Mouse (Mus musculus): Measurements from ENCODE around the gene Rnf166.

Gene Rnf166

DNA sequence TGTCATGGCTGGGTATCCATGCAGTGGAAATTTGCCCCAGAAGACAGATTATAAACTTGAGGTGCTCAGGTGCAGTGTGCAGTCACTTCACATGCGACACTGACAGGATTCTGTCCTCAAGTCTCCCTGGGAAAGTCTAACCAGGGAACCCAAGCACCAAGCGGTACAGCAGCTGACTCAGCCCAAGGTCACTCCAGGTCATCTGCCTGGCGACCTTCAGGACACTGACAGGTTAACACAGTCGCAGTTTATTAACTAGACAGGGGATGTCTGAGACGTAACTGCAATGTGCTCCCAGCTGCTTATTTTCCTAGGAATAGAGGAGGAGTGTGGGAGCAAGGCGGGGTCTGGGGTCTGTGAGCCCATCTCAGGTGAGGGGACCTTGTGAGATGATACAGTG lies 6.5 kb downstream of the Rnf166 start:
- no peak for DNase-seq (ENCODE audit: low spot score)

DNA sequence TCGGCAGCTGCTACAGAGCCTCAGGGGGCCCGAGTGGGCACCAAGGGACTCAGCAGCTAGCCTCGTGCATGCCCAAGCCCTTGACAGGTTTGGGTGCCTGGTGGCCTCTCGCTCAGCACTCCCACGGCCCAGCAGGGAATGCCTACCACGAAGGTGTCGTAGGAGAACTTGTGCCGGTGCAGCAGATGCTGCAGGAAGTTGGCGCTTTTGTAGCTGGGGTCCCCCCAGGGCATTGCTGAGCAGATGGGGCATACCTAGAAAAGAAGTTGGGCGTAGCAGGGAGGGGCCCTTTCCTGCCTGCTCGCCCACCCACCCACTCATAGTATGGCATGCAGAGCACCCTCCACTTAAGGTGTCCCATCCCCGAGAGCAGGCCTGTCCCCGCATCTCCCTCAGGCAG lies 8.0 kb downstream of the Rnf166 start:
- DNase-seq (ENCODE audit: low spot score): no peak

DNA sequence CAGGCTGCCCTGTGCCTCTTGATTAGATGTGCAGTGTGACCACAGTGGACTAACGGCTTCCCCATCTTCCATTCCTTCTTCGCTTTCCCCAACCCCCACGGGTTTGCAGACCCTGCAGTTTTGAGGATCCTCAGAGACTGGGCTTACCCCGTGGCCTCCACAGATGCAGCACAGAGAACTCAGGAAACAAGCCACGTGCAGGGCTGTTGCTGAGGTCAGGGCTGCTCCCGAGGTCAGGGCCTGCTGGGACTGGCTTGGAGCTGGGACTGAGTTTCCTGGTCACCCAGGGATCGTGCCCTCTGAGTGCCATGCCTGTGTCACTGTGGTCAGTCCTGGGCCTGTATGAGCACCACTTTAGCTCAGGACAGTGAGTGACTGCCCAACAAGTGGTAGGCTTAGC lies 10.9 kb downstream of the Rnf166 start:
- DNase-seq (ENCODE audit: low spot score): no peak

DNA sequence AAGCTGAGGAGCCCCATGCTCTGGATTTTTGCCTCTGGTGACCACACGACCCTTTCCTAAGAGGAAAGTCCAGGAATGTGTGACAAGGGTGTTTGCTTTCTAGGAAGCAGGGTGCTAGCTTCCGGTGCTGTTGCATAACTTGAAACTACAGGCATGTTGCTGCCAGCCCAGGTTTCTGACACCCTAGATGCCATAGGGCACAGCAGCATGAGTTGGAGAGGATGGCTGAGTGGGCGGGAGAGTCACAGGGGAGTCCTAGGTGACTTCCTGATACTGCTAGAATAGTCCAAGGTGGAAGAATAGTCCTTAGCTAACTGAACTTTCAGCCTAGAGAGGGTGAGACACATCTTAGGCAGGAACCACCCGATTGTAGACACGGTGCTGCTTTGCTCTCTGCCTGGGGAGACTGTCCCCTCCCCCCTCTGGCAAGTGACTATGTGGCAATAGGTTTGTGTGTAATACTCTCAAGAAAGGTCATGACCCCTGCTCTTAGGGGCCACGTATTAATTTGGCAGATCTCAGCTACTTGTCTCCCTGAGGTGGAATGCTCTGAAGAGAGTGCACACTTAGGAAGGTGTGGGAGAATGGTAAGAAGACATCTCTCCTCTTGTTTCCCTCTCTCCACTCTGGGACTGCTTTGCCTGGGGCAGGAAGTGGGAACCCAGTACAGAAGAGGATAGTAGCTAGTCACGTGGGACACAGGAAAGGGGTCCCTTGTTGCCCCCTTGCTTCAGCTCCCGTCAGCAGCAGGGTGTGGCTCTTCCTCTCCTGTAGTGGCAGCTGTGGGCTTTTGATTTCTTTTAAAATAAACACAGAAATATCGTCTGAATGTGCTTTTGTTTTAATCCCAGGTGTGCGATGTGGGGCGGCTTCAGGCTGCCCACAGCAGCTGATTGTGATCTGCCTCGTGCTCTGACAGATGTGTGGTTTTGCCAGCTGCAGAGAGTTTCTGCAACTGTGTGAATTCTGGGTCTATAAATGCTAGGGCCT lies 11.9 kb downstream of the Rnf166 start:
- DNase-seq (ENCODE audit: low spot score): no peak

DNA sequence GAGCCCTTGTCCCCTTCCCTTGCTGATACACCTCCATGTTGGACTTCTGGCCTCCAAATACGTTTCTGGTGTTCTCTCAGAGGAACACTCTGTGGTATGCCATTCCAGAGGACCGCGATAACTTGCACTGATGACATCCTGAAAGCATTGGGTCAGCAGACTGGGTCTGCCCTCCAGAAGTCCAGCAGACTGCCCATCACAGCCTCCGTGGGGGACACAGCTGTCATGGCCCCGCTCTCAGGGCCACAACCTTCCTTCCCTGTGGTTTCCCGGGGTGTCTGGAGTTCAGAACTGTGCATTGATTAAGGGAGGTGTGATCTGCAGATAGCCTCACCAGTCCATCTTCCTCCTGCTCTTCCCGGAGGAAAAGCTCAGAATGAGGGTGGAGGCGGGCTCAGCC lies 13.4 kb downstream of the Rnf166 start:
- no peak for DNase-seq (ENCODE audit: low spot score)

DNA sequence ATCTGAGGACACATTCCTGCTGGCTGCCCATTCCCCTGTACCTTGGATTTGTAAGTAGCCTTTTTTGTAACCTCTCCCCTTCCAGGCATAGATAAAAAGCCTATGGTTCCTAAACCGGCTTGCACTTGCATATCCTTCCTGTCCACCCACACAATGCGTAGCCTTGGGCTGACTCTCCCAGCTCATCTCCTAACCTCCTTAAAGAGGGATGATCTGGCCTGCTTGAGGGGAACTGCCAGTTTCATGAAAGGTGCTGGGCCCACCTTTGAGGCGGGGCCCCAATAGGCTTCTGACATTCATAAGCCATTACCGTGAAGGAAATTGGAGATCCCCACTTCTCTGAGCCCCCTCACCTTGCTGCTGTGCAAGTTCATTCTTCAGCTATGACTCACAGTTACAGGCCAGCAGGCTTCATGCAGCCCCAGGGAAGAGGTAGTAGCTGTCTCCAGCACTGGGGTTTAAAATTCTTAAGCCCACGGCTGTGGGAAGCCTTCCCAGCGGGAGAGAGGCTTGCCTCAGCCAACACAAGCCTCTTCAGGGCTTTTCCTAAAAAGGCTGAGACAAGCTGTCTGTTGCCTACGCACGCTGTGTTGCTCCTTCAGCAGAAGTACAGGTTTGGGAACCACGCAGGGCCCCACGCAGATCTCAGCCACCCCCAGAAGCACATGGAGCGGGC lies 14.3 kb downstream of the Rnf166 start:
- DNase-seq (ENCODE audit: low spot score): no peak

DNA sequence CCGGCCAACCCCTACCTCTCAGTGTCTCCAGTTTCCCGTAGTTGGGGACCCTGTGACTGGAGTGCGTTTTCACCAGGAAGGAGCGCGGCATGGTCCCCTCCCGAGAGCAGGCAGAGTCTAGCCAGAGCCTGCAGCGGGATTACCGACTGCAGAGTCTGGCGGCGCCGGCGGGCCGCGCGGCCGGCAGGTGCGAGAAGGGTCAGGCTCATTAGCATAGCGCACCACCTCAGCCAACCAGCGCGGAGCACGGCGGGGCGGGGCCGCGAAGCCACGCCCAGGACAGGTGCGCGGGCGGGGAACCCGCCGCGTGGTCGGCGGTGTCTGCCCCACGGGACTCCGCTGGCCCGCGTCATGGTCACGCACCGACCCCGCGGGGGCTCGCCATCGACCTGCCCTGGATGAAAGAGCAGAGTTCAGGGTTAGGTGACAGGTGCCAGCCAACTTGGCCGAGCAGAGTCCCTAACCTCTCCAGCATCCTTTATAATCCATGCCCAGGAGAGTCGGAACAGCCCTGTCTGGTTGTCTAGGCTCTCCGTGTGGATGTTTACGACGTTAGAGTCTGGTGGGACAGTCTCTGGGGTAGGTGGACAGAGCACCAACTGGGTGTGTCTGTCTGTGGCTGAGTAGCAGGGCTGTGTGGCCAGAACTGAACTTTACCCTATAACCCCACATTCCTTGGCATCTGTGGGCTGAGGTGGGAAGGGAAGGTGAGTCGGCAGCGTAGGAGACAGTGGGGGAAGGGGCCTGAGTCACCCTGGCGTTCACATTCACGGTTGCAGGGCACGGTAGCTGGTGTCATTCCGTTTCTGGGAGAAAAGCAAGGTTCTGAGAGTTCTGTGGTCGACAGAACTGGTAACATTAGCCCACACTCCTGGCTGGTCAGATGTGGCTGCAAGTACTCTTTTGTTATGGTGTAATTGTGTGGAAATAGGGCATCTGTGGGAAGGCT lies 15.1 kb downstream of the Rnf166 start, which contains the start of gene Snai3:
Snai3 (minus strand) TSS at position 210 of the 949 bp plus-strand sequence.
- peak; percentile 13 for DNase-seq (ENCODE audit: low spot score)

DNA sequence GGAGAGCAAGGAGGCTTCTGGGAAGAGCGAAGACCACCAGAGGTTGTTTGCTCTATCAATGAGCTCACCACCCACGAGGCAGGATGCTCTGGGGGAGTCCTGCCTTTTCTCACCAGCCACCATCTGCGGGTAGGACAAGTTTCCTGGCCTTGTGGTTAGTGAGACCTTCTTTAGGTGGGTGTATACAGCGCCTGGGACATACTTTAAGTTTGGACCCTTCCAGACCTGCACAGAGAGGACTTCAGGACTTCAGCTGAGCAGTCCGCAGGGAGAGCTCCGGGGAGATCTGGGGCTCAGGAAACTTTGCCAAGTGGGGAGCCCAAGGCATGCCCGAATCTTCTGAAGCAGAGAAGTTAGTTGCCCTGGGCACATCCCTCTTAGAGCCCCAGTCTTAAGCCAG lies 15.9 kb downstream of the Rnf166 start:
- DNase-seq (ENCODE audit: low spot score): no peak

DNA sequence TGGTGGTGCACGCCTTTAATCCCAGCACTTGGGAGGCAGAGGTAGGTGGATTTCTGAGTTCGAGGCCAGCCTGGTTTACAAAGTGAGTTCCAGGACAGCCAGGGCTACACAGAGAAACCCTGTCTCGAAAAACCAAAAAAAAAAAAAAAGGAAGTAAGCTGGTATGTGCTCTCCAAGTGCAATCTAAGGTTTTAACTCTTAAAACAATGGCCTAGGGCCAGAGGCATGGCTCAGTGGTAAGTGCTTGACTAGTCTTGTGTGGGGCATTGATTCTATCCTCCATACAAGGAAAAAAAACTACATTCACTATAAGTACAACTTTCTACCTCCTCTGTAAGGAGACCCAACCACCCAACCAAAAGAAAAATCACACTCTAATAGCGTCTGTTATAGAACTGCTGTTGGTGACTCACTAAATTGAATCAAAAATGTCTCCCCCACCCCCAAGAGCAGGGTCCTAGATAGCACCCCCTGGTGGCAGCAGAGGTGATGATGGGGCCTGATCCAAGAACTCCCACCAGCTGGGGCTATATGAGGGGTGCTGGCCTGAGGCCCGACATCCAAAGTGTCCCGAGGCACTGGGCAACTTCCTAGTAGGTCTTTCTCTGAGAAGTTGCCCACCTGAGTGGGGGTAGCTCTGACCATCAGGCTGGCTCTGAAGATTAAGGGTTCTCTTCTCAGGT lies 16.5 kb downstream of the Rnf166 start:
- no peak for DNase-seq (ENCODE audit: low spot score)

DNA sequence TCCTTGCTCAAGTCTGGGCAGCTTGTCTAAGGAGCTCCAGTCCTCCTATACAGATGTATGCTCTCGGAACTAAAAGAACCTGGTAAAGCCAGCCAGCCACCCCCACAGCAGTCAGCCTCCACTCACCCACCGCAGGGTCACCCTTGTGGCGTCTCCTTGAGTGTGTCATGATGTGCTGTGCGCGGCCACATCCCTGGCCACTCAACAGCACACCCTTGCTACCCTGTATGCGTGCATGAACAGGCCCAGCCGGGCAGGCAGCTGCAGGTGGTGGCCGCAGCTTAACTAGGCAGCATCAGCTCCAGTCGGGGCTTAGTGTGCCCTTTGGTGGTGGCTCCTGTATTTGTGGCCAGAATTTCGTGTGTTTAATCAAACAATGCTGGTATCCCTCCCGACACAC lies 18.7 kb downstream of the Rnf166 start:
- DNase-seq (ENCODE audit: low spot score): no peak

DNA sequence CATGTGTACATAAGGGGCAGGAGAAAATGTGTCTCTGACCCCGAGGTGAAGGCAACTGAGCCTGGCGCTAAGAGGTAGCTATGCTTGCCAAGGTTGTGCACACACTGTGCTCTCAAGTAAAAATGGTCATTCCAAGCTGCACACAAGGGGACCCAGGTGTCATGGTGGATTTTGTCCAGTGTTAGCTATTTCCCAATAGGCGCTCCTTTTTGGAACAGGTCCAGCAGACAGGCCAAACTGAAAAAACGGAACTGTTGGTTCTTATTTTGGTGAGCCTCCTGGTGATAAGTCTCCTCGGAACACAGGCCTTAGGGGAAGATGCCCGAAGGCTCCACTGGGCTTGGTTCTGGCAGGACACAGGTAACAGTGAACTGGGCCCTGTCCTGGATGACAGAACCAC lies 21.5 kb downstream of the Rnf166 start:
- no peak for DNase-seq (ENCODE audit: low spot score)

DNA sequence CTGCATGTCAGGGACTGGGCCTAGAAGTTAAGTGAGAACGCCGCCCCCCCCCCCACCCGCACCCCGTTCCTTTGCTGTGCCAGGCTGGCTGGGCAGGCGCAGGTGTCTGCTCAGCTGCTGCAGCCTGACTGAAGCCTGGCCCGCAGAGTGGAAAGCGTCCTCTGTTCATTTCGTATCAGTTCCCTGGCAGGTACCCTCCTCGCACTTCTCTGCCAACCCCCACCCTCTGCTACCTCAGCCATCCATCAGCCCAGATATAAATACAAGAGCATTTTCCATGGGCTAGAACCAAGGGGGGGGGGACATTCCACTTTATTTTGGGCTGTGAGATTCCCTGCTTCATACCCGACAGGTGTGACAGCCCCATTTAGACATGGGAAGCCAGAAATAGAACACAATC lies 23.7 kb downstream of the Rnf166 start:
- DNase-seq (ENCODE audit: low spot score): no peak

DNA sequence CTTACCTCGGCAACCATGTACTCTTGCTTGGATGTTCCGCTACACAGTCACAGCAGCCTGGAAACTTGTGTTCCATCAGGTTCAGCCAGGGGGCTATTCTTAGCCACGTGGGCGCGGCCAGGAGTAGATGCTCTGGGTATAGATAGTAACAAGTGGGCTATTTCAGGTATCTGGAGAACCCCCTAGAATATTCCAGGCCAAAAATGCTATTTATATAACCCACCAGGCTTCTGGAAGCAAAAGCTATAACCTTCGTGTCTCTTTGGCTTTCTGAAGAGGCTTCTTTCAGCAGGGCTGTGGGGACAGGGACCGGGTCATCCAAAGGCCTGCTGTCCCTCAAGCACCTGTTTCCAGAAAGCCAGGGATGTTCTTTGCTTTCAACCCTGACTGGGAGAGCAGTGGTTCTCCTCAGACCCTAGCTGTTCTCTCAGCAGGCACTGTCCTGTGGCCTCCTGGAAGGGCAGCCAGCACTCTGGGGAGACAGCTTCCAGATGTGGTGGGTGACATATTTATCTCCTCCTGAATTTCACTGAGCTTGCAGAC lies 24.6 kb downstream of the Rnf166 start:
- DNase-seq (ENCODE audit: low spot score): no peak

DNA sequence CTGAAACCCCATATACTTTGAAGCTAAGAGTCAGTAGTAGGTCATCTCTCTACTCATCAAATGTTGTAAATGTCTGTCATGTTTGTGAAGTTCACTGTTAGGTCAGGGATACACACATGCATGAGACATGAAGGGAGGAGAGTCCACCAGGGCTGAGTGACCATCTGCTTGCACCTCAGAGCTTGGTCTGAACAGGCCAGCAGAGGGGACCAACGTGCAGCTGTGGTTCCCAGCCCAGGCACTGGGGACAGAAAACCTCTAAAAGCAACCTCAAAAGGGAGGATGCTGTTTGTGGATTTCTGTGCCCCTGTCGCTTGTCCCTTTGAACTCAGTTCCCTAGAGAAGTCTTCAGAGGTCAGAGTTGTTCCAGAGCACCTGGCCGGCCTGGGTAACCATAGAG lies 30.7 kb downstream of the Rnf166 start:
- no peak for DNase-seq (ENCODE audit: low spot score)

DNA sequence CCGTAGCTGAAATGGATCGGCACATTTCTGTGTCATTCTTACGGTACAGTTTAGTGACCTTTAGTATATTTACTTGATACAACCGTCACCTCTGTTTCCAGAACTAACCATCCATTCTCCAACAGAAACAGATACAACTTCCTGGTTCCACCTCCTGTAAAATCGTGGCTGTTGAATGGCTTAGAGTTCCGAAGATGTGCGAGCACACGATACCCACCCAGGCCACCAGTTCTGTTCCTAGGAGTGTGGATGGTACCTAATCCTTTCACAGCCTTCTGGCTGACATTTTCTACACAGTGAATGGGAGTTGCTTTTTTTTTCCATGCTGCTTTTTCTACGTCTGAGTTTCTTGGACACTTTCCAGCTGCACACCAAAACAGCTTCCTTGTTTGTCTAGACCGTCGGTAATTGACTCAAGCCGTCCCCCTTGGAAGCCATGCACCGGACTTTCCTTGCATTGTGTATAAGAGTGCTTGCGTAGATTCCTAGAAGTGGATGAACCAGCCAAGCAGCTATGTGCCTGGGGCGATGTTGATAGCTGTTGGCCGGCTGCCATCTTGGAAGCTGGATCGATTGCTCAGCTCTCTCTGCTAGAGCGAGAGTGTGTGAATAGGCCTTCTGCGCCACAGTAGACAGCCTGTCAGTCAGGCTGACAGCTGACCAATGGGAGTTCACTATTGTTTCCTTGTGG lies 31.7 kb downstream of the Rnf166 start:
- peak; percentile 55 for DNase-seq (ENCODE audit: low spot score)

DNA sequence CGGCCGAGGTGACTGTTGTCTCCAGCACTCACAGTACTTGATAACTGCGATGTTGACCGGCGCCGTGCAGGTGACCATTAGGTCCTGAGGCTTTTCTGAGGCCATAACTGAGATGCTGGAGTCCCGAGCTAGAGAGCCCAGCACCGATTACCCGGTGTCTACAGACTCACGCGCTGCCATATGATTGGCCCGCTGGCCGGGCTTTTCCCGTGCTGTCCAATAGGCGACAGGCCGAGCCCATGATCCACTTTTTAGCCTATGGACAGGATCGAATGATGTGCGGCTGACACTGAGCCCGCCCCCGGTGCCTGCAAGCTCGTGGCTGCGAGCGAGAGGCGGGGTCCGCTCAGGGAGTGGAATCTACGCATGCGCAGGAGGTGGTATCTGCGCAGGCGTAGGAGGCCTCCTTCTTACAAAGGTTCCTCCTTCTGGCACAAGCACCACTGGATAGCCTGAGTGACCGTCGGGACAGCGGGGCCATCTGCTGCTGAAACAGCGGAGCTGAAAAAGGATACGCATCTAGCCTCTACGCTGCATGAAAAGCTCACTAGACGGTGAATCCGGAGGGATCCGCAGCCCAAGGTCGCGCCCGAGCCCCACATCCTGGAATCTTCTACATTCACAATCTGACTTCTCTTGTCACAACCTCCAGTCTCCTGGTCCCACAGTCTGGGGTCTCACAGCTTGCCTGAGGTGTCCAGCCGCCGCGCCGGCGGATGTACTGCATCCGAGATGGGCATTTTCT lies 32.4 kb downstream of the Rnf166 start, which contains the start of gene Mvd:
Mvd (minus strand) TSS at position 161 of the 745 bp plus-strand sequence.
- DNase-seq (ENCODE audit: low spot score): peak; percentile 94

DNA sequence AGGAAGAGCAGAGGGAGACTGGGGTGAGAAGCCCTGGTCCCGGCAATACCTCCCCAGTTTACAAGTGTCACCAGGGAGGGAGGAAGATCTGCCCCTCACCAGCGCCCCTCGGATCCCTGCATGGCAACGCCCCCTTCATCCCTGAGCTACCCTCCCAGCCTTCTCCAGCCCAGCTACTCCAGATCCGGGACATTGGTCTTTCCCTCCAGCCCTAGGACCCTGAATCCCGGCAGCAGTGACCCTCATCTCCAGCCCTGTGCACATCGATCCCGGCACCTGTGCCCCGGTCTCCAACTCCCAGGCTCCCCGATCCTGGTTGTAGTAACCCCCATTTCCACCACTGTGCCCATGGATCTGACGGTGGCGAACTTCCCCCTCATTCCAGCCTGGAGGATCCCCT lies 33.1 kb downstream of the Rnf166 start:
- DNase-seq (ENCODE audit: low spot score): no peak

DNA sequence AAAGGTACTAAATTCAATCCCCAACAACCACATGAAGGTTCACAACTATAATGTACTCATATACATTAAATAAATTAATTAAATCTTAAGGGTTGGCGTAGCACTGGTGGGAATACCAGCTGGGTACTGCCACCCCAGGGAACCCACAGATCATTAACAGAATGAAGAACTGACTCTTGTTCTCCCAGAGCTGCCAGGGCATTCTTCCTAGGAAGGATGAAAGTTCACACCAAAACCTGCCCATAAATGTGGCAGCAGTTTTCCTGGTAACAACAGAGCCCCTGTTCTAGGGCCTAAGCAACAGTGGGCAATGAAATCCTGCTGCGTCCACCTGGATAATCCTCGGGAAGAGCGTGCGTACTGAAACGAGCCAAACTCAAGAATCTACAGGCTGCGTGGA lies 33.5 kb downstream of the Rnf166 start:
- no peak for DNase-seq (ENCODE audit: low spot score)

DNA sequence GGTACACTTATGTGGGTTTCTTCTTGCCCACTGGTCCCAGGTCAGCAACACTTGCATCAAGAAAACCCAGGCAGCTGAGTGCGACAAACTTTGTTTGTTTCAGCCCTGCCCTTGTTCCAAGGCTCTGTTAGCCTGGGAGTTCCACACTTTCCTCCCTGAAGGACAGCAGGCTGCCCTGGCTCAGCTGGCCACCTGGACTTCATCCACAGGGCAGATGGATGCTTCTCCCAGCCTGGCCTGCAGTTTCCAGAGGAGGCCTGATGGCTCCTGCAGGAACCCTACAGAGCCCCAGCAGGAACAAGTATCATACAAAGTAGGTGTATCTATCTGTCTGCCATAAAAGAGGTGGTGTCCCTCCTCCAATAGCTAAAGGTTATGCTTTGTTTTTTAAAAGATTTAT lies 34.5 kb downstream of the Rnf166 start:
- no peak for DNase-seq (ENCODE audit: low spot score)

DNA sequence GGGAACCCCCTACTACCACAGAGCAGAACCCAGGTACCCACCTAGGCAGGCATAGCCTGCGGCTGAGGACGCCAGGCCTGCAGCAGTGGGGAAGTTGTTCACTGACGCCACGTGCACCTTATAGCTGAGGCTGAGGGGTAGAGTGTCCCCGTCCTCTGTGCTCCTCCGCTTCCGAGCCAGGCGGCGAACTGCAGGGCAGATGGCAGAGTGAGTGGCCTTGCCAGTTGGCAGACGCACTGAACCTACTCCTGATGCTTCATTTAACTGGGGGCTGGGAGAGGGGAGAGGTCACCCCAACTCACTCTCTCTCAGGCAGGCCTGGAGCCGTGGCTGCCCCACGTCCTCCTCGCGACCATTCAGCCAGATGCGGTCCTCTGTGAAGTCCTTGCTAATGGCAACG lies 36.5 kb downstream of the Rnf166 start:
- DNase-seq (ENCODE audit: low spot score): no peak
